Mouse (Mus musculus): ENCODE data around the gene Olfr312. TPM values are rescaled to one million over a fixed set of nuclear protein-coding genes. Genes with fewer than 3 reads are reported as not detected.
"Not testable (repeated sequence)": the region's sequence is repeated elsewhere in the genome, so short reads cannot be mapped to it uniquely, and the experiment has no call there.

The Olfr312 gene
- polyA plus RNA-seq (2014; fragmentation: Nextera tagmentation; extraction: Ambion mirVana), result 0.20 and 0.27 TPM in 2 replicates

DNA sequence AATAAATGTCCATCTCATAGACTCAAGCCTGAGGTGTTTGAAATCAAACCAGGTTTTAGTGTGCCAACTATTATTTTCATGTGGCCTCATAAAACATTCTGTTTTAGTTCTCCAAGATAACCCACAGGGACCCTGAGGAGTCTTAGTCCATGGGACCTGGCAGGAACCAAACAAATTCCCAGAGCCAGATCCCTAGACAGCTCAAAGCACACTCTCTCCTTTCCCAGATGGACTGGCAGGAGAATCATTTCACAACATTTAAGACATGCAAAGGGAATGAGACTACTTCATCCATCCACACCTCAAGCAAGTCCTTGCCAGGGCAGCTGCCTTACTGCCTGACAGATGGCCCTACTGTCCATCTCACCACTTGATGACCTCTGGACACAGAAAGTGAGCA is at the start of gene Olfr312:
TSS of gene Olfr312 (plus strand) at position 301 of the 400 bp plus-strand sequence.
- not testable (repeated sequence) for H3K9ac ChIP-seq (ENCODE audit: low read length); H3K27ac ChIP-seq (replicated peaks in 1 of 2; ENCODE audit: control insufficient read depth in 1 of 2, insufficient read depth in 1 of 2, low read depth in 2 of 2, low read length in 2 of 2); H3K4me3 ChIP-seq (ENCODE audit: control insufficient read depth in 1 of 2, insufficient read depth in 1 of 2, low read depth in 1 of 2, low read length in 2 of 2); H3K27me3 ChIP-seq (ENCODE audit: control insufficient read depth, insufficient read depth, low read length); ATAC-seq (ENCODE audit: insufficient number of reproducible peaks, insufficient read depth, low FRiP score, low read depth); H3K9me3 ChIP-seq (ENCODE audit: control insufficient read depth, low read length); H3K4me2 ChIP-seq (ENCODE audit: low read length); H3K36me3 ChIP-seq (ENCODE audit: control insufficient read depth, insufficient read depth, low read length); H3K4me1 ChIP-seq (ENCODE audit: control insufficient read depth in 2 of 2, insufficient read depth in 2 of 2, low read length in 2 of 2)

- no peak for ATAC-seq (ENCODE audit: insufficient number of reproducible peaks, insufficient read depth, low FRiP score, low read depth)
- Histone ChIP-seq H3K4me1 (ENCODE audit: control insufficient read depth in 2 of 2, insufficient read depth in 2 of 2, low read length in 2 of 2) (peaks cover 0 to 13% of the 10 kb centered on the region in 2 experiments; a peak in 3 of 4 replicates), H3K27me3 (ENCODE audit: control insufficient read depth, insufficient read depth, low read length) (no peaks in the 10 kb centered on the region), H3K9ac (ENCODE audit: low read length) (no peak within 1 kb of the TSS), H3K9me3 (ENCODE audit: control insufficient read depth, low read length) (no peaks in the 10 kb centered on the region), H3K4me3 (ENCODE audit: control insufficient read depth in 1 of 2, insufficient read depth in 1 of 2, low read depth in 1 of 2, low read length in 2 of 2) (no peak within 1 kb of the TSS), H3K4me2 (ENCODE audit: low read length) (0 out of 2 replicates have a peak within 1 kb of the TSS, but pooled peaks have one; percentile 5), H3K27ac (replicated peaks in 1 of 2; ENCODE audit: control insufficient read depth in 1 of 2, insufficient read depth in 1 of 2, low read depth in 2 of 2, low read length in 2 of 2) (no peak within 1 kb of the TSS), H3K36me3 (ENCODE audit: control insufficient read depth, insufficient read depth, low read length) (no peaks in the 10 kb centered on the region)
- WGBS, result 48% methylated on average over 6 of the region's 6 CpGs
These were observed 46.5 kb upstream of the Olfr312 start, which contains the start of gene Olfr314 for GRCm38 (mm10) chr11:58782480-58783089. Gene Olfr314, plus strand, starts transcription at chr11:58782952.

DNA sequence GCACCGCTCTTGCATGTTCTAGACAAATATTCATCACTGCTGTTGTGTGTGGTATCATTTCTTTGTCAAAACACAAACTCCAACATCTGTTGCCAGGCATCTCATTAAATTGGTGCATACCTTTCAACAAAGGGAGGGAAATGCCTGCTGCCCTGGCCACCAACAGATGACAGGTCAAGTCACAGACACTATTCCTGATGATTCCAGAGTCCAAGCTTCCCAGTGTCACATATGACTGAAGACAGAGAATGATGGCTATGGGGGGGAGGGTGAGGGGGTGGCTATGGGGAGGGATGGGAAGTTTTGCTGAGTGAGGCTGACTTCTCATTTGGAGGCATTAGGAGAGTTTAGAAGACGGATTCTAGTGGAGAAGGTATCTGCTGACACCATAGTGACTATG is 44.9 kb upstream of the Olfr312 start:
- no peak for ATAC-seq (ENCODE audit: insufficient number of reproducible peaks, insufficient read depth, low FRiP score, low read depth)
- Histone ChIP-seq H3K4me3 (ENCODE audit: control insufficient read depth in 1 of 2, insufficient read depth in 1 of 2, low read depth in 1 of 2, low read length in 2 of 2) (no peak overlapping the region), H3K4me2 (ENCODE audit: low read length) (no peak overlapping the region), H3K36me3 (ENCODE audit: control insufficient read depth, insufficient read depth, low read length) (no peaks in the 10 kb centered on the region), H3K27me3 (ENCODE audit: control insufficient read depth, insufficient read depth, low read length) (no peaks in the 10 kb centered on the region), H3K9me3 (ENCODE audit: control insufficient read depth, low read length) (no peaks in the 10 kb centered on the region), H3K9ac (ENCODE audit: low read length) (no peak overlapping the region), H3K27ac (replicated peaks in 1 of 2; ENCODE audit: control insufficient read depth in 1 of 2, insufficient read depth in 1 of 2, low read depth in 2 of 2, low read length in 2 of 2) (no peak overlapping the region), H3K4me1 (ENCODE audit: control insufficient read depth in 2 of 2, insufficient read depth in 2 of 2, low read length in 2 of 2) (peaks cover 0 to 13% of the 10 kb centered on the region in 2 experiments; a peak in 3 of 4 replicates)
- 63% methylated on average over 2 of the region's 2 CpGs for WGBS

GRCm38 (mm10) chr11:58787651-58788050 is 41.4 kb upstream of the Olfr312 start:
- H3K9ac ChIP-seq (ENCODE audit: low read length), result no peak overlapping the region
- no peaks in the 10 kb centered on the region for H3K27me3 ChIP-seq (ENCODE audit: control insufficient read depth, insufficient read depth, low read length)
- no peaks in the 10 kb centered on the region for H3K36me3 ChIP-seq (ENCODE audit: control insufficient read depth, insufficient read depth, low read length)
- H3K4me1 ChIP-seq (ENCODE audit: control insufficient read depth in 2 of 2, insufficient read depth in 2 of 2, low read length in 2 of 2), result peaks cover 0 to 9% of the 10 kb centered on the region in 2 experiments; a peak in 3 of 4 replicates
- no peak for ATAC-seq (ENCODE audit: insufficient number of reproducible peaks, insufficient read depth, low FRiP score, low read depth)
- H3K9me3 ChIP-seq (ENCODE audit: control insufficient read depth, low read length), result no peaks in the 10 kb centered on the region
- H3K27ac ChIP-seq (replicated peaks in 1 of 2; ENCODE audit: control insufficient read depth in 1 of 2, insufficient read depth in 1 of 2, low read depth in 2 of 2, low read length in 2 of 2), result no peak overlapping the region
- no peak overlapping the region for H3K4me3 ChIP-seq (ENCODE audit: control insufficient read depth in 1 of 2, insufficient read depth in 1 of 2, low read depth in 1 of 2, low read length in 2 of 2)
- H3K4me2 ChIP-seq (ENCODE audit: low read length), result no peak overlapping the region
- 82% methylated on average over 10 of the region's 10 CpGs for WGBS

GRCm38 (mm10) chr11:58788346-58788745 is 40.7 kb upstream of the Olfr312 start:
- no peaks in the 10 kb centered on the region for H3K36me3 ChIP-seq (ENCODE audit: control insufficient read depth, insufficient read depth, low read length)
- no peak overlapping the region for H3K9ac ChIP-seq (ENCODE audit: low read length)
- H3K4me3 ChIP-seq (ENCODE audit: control insufficient read depth in 1 of 2, insufficient read depth in 1 of 2, low read depth in 1 of 2, low read length in 2 of 2), result no peak overlapping the region
- no peak for ATAC-seq (ENCODE audit: insufficient number of reproducible peaks, insufficient read depth, low FRiP score, low read depth)
- no peak overlapping the region for H3K4me2 ChIP-seq (ENCODE audit: low read length)
- 0 out of 4 replicates have a peak, but pooled peaks cover 0 to 6% of the 10 kb centered on the region in 2 experiments for H3K4me1 ChIP-seq (ENCODE audit: control insufficient read depth in 2 of 2, insufficient read depth in 2 of 2, low read length in 2 of 2)
- H3K27ac ChIP-seq (replicated peaks in 1 of 2; ENCODE audit: control insufficient read depth in 1 of 2, insufficient read depth in 1 of 2, low read depth in 2 of 2, low read length in 2 of 2), result no peak overlapping the region
- H3K9me3 ChIP-seq (ENCODE audit: control insufficient read depth, low read length), result no peaks in the 10 kb centered on the region
- H3K27me3 ChIP-seq (ENCODE audit: control insufficient read depth, insufficient read depth, low read length), result no peaks in the 10 kb centered on the region
- 77% methylated on average over 8 of the region's 8 CpGs for WGBS

DNA sequence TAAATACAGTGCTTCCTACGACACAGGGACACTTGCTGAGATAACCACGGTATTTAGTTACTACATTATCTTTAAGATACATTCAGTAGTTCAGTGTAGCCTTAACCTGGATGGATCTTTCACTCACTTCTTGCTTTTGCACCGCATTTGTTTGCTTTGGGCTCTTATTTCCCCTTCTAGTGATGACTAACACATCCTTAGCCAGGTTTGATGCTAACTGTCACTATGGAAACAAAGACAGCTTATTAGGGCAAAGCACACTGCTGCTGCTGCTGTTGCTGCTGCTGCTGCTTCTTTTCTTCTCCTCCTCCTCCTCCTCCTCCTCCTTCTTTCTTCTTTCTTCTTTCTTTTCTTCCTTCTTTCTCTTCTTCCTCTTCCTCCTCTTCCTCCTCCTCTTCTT is 39.5 kb upstream of the Olfr312 start:
- no peaks in the 10 kb centered on the region for H3K36me3 ChIP-seq (ENCODE audit: control insufficient read depth, insufficient read depth, low read length)
- H3K9ac ChIP-seq (ENCODE audit: low read length), result no peak overlapping the region
- no peaks in the 10 kb centered on the region for H3K27me3 ChIP-seq (ENCODE audit: control insufficient read depth, insufficient read depth, low read length)
- H3K27ac ChIP-seq (replicated peaks in 1 of 2; ENCODE audit: control insufficient read depth in 1 of 2, insufficient read depth in 1 of 2, low read depth in 2 of 2, low read length in 2 of 2), result no peak overlapping the region
- no peaks in the 10 kb centered on the region for H3K9me3 ChIP-seq (ENCODE audit: control insufficient read depth, low read length)
- no peak overlapping the region for H3K4me2 ChIP-seq (ENCODE audit: low read length)
- H3K4me1 ChIP-seq (ENCODE audit: control insufficient read depth in 2 of 2, insufficient read depth in 2 of 2, low read length in 2 of 2), result 0 out of 4 replicates have a peak, but pooled peaks cover 0 to under 1% of the 10 kb centered on the region in 2 experiments
- 26% methylated on average over 3 of the region's 3 CpGs for WGBS
- ATAC-seq (ENCODE audit: insufficient number of reproducible peaks, insufficient read depth, low FRiP score, low read depth), result no peak
- no peak overlapping the region for H3K4me3 ChIP-seq (ENCODE audit: control insufficient read depth in 1 of 2, insufficient read depth in 1 of 2, low read depth in 1 of 2, low read length in 2 of 2)

DNA sequence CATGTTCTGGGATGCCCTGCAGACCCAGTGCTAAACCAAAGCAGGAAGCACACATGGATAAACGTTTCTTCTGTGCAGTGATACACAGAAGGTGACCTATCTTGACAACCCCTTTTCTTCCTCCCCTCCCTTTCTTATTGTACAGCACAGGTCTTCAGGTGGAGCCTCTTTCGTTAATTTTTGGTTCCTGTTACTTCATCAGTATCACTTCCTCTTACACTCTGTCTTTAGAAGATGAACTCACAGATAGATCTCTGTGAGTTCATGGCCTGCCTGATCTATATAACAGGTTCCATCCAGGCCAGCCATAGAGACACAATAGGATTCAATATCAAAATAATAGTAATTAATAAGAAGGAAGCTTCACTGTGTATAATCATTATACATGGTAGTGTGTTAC is 39.0 kb upstream of the Olfr312 start:
- H3K27ac ChIP-seq (replicated peaks in 1 of 2; ENCODE audit: control insufficient read depth in 1 of 2, insufficient read depth in 1 of 2, low read depth in 2 of 2, low read length in 2 of 2), result no peak overlapping the region
- ATAC-seq (ENCODE audit: insufficient number of reproducible peaks, insufficient read depth, low FRiP score, low read depth), result no peak

GRCm38 (mm10) chr11:58790646-58791045 is 38.4 kb upstream of the Olfr312 start:
- WGBS, result 61% methylated on average over 6 of the region's 6 CpGs
- no peaks in the 10 kb centered on the region for H3K4me1 ChIP-seq (ENCODE audit: control insufficient read depth in 2 of 2, insufficient read depth in 2 of 2, low read length in 2 of 2)
- H3K4me3 ChIP-seq (ENCODE audit: control insufficient read depth in 1 of 2, insufficient read depth in 1 of 2, low read depth in 1 of 2, low read length in 2 of 2), result no peak overlapping the region
- H3K27me3 ChIP-seq (ENCODE audit: control insufficient read depth, insufficient read depth, low read length), result no peaks in the 10 kb centered on the region
- no peaks in the 10 kb centered on the region for H3K36me3 ChIP-seq (ENCODE audit: control insufficient read depth, insufficient read depth, low read length)
- no peak overlapping the region for H3K4me2 ChIP-seq (ENCODE audit: low read length)
- H3K9ac ChIP-seq (ENCODE audit: low read length), result no peak overlapping the region
- no peaks in the 10 kb centered on the region for H3K9me3 ChIP-seq (ENCODE audit: control insufficient read depth, low read length)
- H3K27ac ChIP-seq (replicated peaks in 1 of 2; ENCODE audit: control insufficient read depth in 1 of 2, insufficient read depth in 1 of 2, low read depth in 2 of 2, low read length in 2 of 2), result no peak overlapping the region
- no peak for ATAC-seq (ENCODE audit: insufficient number of reproducible peaks, insufficient read depth, low FRiP score, low read depth)

More for the DNA sequence above, 39.0 kb upstream of the Olfr312 start:
- Histone ChIP-seq H3K4me2 (ENCODE audit: low read length) (no peak overlapping the region), H3K27me3 (ENCODE audit: control insufficient read depth, insufficient read depth, low read length) (no peaks in the 10 kb centered on the region), H3K9me3 (ENCODE audit: control insufficient read depth, low read length) (no peaks in the 10 kb centered on the region), H3K4me3 (ENCODE audit: control insufficient read depth in 1 of 2, insufficient read depth in 1 of 2, low read depth in 1 of 2, low read length in 2 of 2) (no peak overlapping the region), H3K4me1 (ENCODE audit: control insufficient read depth in 2 of 2, insufficient read depth in 2 of 2, low read length in 2 of 2) (no peaks in the 10 kb centered on the region), H3K36me3 (ENCODE audit: control insufficient read depth, insufficient read depth, low read length) (no peaks in the 10 kb centered on the region), H3K9ac (ENCODE audit: low read length) (no peak overlapping the region)
- WGBS, result 56% methylated on average over 2 of the region's 2 CpGs
